Mouse (Mus musculus) heart, adult 2 months (tissue): Measurements from ENCODE around the gene Fshr. TPM values are rescaled to one million over a fixed set of nuclear protein-coding genes. Genes with fewer than 3 reads are reported as not detected.

ENCODE experiments used
- DNase-seq, 2 experiments: peaks; one replicate each; pipeline ENCODE4 v3.0.0; 2021
- H3K27ac ChIP-seq: fragments of 200-600 bp; 2 replicates; pipeline ENCODE4 v1.8.1; 2022
- H3K27me3 ChIP-seq: fragments of 200-500 bp; 2 replicates; pipeline ENCODE4 v1.6.1; 2012; ENCODE audit warnings: mild to moderate bottlenecking, low read length, inconsistent platforms, mixed read lengths; ENCODE audit not compliant: control insufficient read depth, insufficient read depth
- H3K36me3 ChIP-seq: fragments of 200-500 bp; 2 replicates; pipeline ENCODE4 v1.6.1; 2012; ENCODE audit warnings: low read length, inconsistent platforms; ENCODE audit not compliant: control insufficient read depth, insufficient read depth
- H3K4me1 ChIP-seq: fragments of 200-500 bp; 2 replicates; pipeline ENCODE4 v1.6.1; 2011; ENCODE audit warnings: low read length; ENCODE audit not compliant: control insufficient read depth, insufficient read depth
- H3K4me3 ChIP-seq: fragments of 200-600 bp; 2 replicates; pipeline ENCODE4 v1.8.1; 2022
- H3K79me2 ChIP-seq: fragments of 200-500 bp; replicated peaks from 2 replicates; pipeline ENCODE4 v1.6.1; 2012; ENCODE audit warnings: mild to moderate bottlenecking, inconsistent platforms, low read length, moderate library complexity, mixed read lengths; ENCODE audit not compliant: control insufficient read depth, insufficient read depth
- H3K9ac ChIP-seq: fragments of 200-500 bp; 2 replicates; pipeline ENCODE4 v1.6.1; 2012; ENCODE audit warnings: low read depth, mild to moderate bottlenecking, control low read depth, inconsistent platforms, low read length, mixed read lengths
- CTCF ChIP-seq: fragments of 200-600 bp; IDR thresholded peaks from 2 replicates; pipeline ENCODE4 v1.8.1; 2022; ENCODE audit warnings: antibody characterized with exemption, mild to moderate bottlenecking, moderate library complexity
- EP300 ChIP-seq: fragments of 200-500 bp; IDR thresholded peaks from 2 replicates; pipeline ENCODE4 v1.6.1; 2011; ENCODE audit warnings: low read depth, low read length, control low read depth; ENCODE audit not compliant: insufficient read depth
- POLR2A ChIP-seq: fragments of 200-500 bp; IDR thresholded peaks from 2 replicates; pipeline ENCODE4 v1.6.1; 2011; ENCODE audit warnings: mild to moderate bottlenecking, low read depth, low read length, control low read depth; ENCODE audit not compliant: insufficient read depth
- WGBS: fragments of 180-500 bp; shearing (Covaris S2); methylation state at CpG from one replicate; pipeline ENCODE4 v1.1.7; 2018; 5-methylcytosine and 5-hydroxymethylcytosine counted together
- intact Hi-C: fragments of 180-260 bp; cut with DNase I; formaldehyde crosslinking; loops from one replicate; pipeline ENCODE4 v1.15.1; 2025
- polyA plus RNA-seq: library from polyadenylated mRNA; depleted of rRNA; stranded (reverse); fragments of >200 nt; gene quantifications from 2 replicates; pipeline ENCODE4 v1.2.3, GENCODE M21; 2012
- total RNA-seq, 2 experiments: library from RNA; stranded (reverse); gene quantifications; 2 replicates each; pipeline ENCODE4 v1.2.3; 2021

The Fshr gene
- total and polyA plus RNA-seq, 3 experiments = not detected

- 46% methylated on average over 1 of the region's 1 CpGs for WGBS
- no peak for DNase-seq
- intact Hi-C loops = no loop called here
- Histone ChIP-seq H3K4me1 (no peaks in the 10 kb centered on the region), H3K27ac (no peak overlapping the region), H3K27me3 (no peaks in the 10 kb centered on the region), H3K9ac (no peak overlapping the region), H3K4me3 (no peak overlapping the region), H3K36me3 (no peaks in the 10 kb centered on the region), H3K79me2 (no peaks in the 10 kb centered on the region)
- no peak for TF ChIP-seq POLR2A
- TF ChIP-seq CTCF = no peak
- no peak for TF ChIP-seq EP300
These were observed 202.2 kb downstream of the Fshr start for GRCm38 (mm10) chr17:88998243-88998642.

DNA sequence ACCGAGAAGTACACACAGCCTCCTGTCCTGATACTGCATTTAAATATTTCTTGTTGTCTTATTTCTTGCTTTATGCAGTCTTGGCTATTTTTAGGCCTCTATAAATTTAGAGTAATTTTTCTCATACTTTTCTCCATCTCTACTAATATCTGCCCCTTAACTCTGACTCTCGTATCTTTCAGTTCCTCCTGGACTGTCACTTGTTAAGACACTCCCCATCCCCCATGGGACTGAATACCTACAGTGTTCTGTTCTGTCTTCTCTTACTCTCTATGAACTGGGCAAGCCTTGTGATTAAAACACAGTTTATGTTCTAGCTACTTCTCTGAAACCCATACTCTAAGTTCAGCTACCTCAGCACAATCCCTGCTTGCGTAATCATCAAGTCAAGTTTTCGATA, 209.2 kb downstream of the Fshr start:
- Histone ChIP-seq H3K79me2 (no peaks in the 10 kb centered on the region), H3K36me3 (no peaks in the 10 kb centered on the region), H3K9ac (no peak overlapping the region), H3K4me3 (no peak overlapping the region), H3K4me1 (no peaks in the 10 kb centered on the region), H3K27me3 (no peaks in the 10 kb centered on the region), H3K27ac (no peak overlapping the region)
- WGBS = 84% methylated on average over 4 of the region's 4 CpGs
- DNase-seq = no peak
- no peak for TF ChIP-seq EP300
- no peak for TF ChIP-seq CTCF
- no peak for TF ChIP-seq POLR2A
- intact Hi-C loops = no loop called here

DNA sequence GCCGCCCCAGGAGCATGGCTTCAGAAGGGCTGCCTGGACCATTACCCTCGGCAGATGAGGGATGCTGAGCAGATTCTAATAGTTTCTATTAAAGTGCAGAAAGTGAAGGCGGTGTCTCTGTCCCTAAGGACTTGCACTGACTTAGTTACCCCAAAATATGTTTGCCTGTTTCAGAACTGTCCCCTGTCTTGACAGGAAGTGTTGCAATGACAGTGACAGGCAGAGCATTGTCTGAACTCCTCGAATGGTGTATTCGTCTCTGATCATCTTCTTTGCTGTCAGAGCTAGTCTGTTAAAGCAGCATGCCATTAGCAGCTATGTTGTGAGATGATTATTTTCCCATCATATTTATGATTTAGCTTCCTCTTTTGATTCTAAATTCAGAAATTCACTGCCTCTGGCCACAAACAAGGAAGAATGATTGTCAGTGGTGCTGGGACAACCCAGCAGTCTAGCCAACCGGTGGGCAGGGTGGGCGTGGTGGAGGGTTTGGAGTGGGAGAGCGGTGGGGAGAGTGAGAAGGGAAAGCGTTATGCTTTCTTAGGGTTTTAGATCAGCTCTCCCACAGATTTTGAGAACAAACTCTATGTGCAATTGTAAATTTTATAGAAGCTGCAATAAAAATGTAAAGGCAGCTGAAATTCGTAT, 219.6 kb downstream of the Fshr start:
- no peaks in the 10 kb centered on the region for H3K27me3 ChIP-seq
- no peaks in the 10 kb centered on the region for H3K79me2 ChIP-seq
- 71% methylated on average over 10 of the region's 10 CpGs for WGBS
- no peak for TF ChIP-seq POLR2A
- no peak for TF ChIP-seq CTCF
- no peak for TF ChIP-seq EP300
- H3K9ac ChIP-seq = no peak overlapping the region
- H3K27ac ChIP-seq = no peak overlapping the region
- DNase-seq = no peak
- H3K4me1 ChIP-seq = no peaks in the 10 kb centered on the region
- H3K4me3 ChIP-seq = no peak overlapping the region
- intact Hi-C loops = no loop called here
- no peaks in the 10 kb centered on the region for H3K36me3 ChIP-seq

DNA sequence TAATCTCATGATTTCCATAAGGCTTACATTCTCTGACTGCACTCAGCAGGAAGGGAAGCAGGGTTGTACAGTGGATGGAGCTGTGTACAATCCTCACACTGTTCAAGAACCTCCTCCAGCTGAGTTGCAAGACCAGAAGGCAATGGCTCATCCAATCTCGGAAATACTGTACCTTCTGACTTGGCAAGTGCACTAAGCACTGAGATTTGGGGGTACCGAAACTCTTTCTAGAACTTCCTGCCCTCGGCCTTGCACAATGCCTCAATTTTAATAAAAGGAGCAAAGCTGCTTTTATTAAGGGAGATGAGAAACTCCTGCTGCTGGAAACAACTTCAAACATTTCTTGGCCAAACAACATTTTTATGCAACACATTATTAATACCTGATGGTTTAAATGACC, 225.9 kb downstream of the Fshr start:
- H3K36me3 ChIP-seq = no peaks in the 10 kb centered on the region
- no peak for DNase-seq
- no peaks in the 10 kb centered on the region for H3K27me3 ChIP-seq
- no peaks in the 10 kb centered on the region for H3K79me2 ChIP-seq
- TF ChIP-seq CTCF (no peak), EP300 (no peak), POLR2A (no peak)
- no peak overlapping the region for H3K9ac ChIP-seq
- intact Hi-C loops = no loop called here
- no peak overlapping the region for H3K4me3 ChIP-seq
- H3K27ac ChIP-seq = no peak overlapping the region
- WGBS = 72% methylated on average over 3 of the region's 3 CpGs
- no peaks in the 10 kb centered on the region for H3K4me1 ChIP-seq

- 58% methylated on average over 3 of the region's 3 CpGs for WGBS
- Histone ChIP-seq H3K27me3 (no peaks in the 10 kb centered on the region), H3K36me3 (no peaks in the 10 kb centered on the region), H3K4me1 (no peaks in the 10 kb centered on the region), H3K4me3 (no peak overlapping the region), H3K79me2 (no peaks in the 10 kb centered on the region), H3K9ac (no peak overlapping the region), H3K27ac (no peak overlapping the region)
- no peak for DNase-seq
- intact Hi-C loops = no loop called here
- no peak for TF ChIP-seq POLR2A
- no peak for TF ChIP-seq CTCF
- no peak for TF ChIP-seq EP300
These were observed 234.4 kb downstream of the Fshr start for GRCm38 (mm10) chr17:88966028-88966427.

DNA sequence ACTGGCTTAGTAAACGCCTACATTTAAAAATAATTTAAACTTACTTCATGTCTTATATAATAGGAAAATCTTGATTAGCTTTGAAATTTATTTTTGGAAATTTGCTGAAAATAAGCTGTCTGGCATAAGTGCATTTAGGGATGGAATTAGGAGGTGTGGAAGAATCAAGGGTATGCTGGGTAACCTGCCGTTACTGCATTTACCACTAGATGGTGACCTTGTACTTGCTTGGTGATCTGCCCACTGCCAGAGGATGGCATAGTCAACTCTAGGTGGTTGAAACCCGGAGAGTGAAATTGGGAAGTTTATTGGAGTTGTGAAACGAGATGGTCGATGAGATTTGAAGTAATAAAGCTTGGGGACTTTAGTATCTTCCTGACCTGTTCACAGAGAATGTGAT, 246.5 kb downstream of the Fshr start:
- intact Hi-C loops = loop anchor here (5.0 kb wide), 1 partner anchor 1548 kb away; no protein-coding TSS in a partner anchor
- Histone ChIP-seq H3K36me3 (no peaks in the 10 kb centered on the region), H3K27me3 (no peaks in the 10 kb centered on the region), H3K4me1 (no peaks in the 10 kb centered on the region), H3K79me2 (no peaks in the 10 kb centered on the region), H3K9ac (no peak overlapping the region), H3K4me3 (no peak overlapping the region), H3K27ac (no peak overlapping the region)
- WGBS = 23% methylated on average over 5 of the region's 5 CpGs
- TF ChIP-seq POLR2A (no peak), CTCF (peak; percentile 78)
- no peak for DNase-seq
